Mouse (Mus musculus): ENCODE measurements around the gene Etv2. TPM values are rescaled to one million over a fixed set of nuclear protein-coding genes. Genes with fewer than 3 reads are reported as not detected.
A peak's percentile ranks its signal among the peaks of the same experiment; 100 is the strongest.

Etv2 gene
- polyA plus RNA-seq, 1 experiment from 2014 or later: 1.4 TPM

DNA sequence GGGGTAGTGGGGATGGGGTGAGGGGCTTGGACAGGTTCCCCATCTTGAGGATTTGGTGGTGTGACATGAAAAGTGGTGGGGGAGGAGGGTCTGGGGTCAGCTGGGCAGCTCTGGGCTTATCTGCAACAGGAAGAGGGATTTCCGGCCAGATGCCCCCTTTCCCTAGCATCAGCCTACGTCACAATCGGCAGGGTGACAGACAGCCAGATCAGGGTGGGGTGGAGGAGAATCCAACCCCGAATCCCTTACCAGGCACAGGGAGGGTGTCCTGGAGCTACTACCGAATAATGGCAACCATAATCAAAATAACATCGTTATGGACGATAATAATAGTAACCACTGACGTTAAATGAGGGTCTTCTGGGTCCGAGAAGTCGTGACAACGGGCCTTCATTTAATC is 743 bp upstream of the Etv2 start:
- Histone ChIP-seq H3K4me3 (no peak overlapping the region), H3K4me1 (replicated peaks) (peaks cover 35% of the 10 kb centered on the region), H3K36me3 (peaks cover 15% of the 10 kb centered on the region), H3K9ac (no peak overlapping the region), H3K27ac (ENCODE audit: poor library complexity, severe bottlenecking) (no peak overlapping the region), H3K27me3 (replicated peaks) (peaks cover 46% of the 10 kb centered on the region), H3K9me3 (replicated peaks) (no peaks in the 10 kb centered on the region), H3K4me2 (peak overlapping the region; percentile 41)
- no peak for ATAC-seq (ENCODE audit: insufficient number of reproducible peaks, low FRiP score)
- WGBS: 15% methylated on average over 11 of the region's 11 CpGs

DNA sequence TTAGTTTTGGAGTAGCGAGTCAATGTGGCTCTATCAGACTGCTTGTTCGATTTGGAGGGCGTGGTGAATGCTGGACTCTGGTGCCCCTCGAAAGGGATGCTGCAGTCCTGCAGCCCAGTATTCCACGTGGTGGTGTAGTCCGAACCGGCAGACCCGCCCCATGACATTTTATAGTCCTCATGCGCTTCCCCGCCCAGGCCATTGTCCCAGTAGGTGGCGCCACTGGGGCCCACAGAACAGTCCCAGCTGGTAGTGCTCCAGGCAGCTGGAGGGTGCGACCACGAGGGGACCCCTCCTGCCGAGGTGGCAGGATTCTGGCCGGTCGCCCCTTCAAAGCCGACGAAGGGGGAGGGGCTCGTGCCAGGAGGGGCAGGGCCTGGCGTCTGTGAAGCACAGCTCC is 1.0 kb downstream of the Etv2 start:
- no peaks in the 10 kb centered on the region for H3K36me3 ChIP-seq
- WGBS: under 1% methylated on average over 20 of the region's 20 CpGs
- no peak overlapping the region for H3K27ac ChIP-seq (ENCODE audit: poor library complexity, severe bottlenecking)
- ATAC-seq (ENCODE audit: insufficient number of reproducible peaks, low FRiP score): peak; percentile 58; the same call in 1 of the 2 replicates
- H3K4me3 ChIP-seq: peak overlapping the region; percentile 19
- peaks cover 52% of the 10 kb centered on the region for H3K27me3 ChIP-seq (replicated peaks)
- H3K9ac ChIP-seq: peak overlapping the region; percentile 1; the same call in 1 of the 2 replicates
- H3K4me1 ChIP-seq (replicated peaks): peaks cover 31% of the 10 kb centered on the region
- no peaks in the 10 kb centered on the region for H3K9me3 ChIP-seq (replicated peaks)
- peak overlapping the region; percentile 54 for H3K4me2 ChIP-seq

DNA sequence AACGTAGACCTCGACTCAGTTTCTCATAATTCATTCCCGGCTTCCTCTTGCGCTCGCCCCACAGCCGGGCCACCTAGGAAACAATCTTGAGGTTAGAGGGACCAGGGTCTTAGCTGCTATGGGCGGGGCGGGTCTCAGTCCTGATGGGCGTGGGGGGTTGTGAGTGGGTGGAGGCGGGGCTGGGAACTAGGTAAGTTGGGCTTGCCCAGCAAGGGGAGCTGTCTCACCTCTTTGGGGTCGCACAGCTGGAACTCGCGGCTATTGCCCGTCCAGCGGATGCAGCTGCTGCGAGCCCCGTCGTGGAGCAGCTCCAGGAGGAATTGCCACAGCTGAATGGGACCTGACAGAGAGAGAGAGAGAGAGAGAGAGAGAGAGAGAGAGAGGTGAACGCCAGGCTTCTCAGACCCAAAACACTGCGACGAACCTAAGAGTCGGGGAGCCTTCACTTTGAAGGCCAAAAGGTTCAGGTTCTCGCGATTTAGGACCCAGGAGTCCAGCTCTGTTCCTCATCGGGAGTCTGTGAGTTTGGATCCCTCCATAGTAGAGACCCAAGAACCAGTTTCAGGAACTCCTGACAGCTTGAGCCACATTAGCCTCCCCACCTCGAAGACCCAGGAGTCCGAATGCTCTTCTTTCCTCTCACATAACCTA is 1.8 kb downstream of the Etv2 start:
- Histone ChIP-seq H3K36me3 (no peaks in the 10 kb centered on the region), H3K4me1 (replicated peaks) (peaks cover 24% of the 10 kb centered on the region), H3K9me3 (replicated peaks) (no peaks in the 10 kb centered on the region), H3K4me2 (peak overlapping the region; percentile 54), H3K4me3 (peak overlapping the region; percentile 19), H3K27ac (ENCODE audit: poor library complexity, severe bottlenecking) (no peak overlapping the region), H3K27me3 (replicated peaks) (peaks cover 57% of the 10 kb centered on the region), H3K9ac (peak overlapping the region; percentile 1; the same call in 1 of the 2 replicates)
- ATAC-seq (ENCODE audit: insufficient number of reproducible peaks, low FRiP score): no peak
- WGBS: 14% methylated on average over 27 of the region's 27 CpGs

DNA sequence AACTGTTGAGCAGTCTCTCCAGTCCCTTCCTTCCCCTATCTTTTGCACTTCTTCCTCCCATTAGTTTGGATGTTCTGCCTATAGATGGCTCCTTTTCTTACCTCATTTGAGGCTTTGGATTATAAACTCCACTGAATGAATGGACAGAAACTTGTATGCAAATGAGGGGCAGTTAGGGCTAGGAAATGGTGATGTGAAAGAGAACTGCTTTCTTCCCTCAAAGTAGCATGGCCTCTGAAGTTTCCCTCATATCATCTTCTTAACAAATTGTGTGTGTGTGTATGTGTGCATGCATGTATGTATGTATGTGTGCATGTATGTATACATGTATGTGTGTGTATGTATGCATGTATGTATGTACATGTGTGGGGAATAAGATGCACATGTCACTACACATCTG is 6.6 kb downstream of the Etv2 start:
- Histone ChIP-seq H3K4me1 (replicated peaks) (peaks cover 16% of the 10 kb centered on the region), H3K27me3 (replicated peaks) (peaks cover 37% of the 10 kb centered on the region), H3K9me3 (replicated peaks) (no peaks in the 10 kb centered on the region), H3K36me3 (peaks cover 7% of the 10 kb centered on the region), H3K27ac (ENCODE audit: poor library complexity, severe bottlenecking) (no peak overlapping the region), H3K9ac (no peak overlapping the region), H3K4me2 (no peak overlapping the region), H3K4me3 (no peak overlapping the region)
- ATAC-seq (ENCODE audit: insufficient number of reproducible peaks, low FRiP score): no peak

DNA sequence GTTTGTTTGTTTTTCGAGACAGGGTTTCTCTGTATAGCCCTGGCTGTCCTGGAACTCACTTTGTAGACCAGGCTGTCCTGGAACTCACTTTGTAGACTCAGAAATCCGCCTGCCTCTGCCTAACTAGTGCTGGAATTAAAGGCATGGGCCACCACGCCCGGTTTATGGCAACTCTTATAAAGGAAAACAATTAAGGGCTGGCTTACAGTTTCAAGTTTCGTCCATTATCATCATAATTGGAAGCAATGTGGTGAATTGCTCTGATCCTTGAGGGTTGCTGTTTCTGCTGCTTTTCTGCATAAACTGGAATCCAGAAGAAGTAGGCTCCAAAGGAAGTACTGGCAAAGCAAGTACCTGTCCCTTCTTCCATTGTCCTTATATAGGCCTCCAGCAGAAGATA is 9.0 kb downstream of the Etv2 start:
- Histone ChIP-seq H3K4me3 (no peak overlapping the region; the same call in 1 of the 2 replicates), H3K9ac (no peak overlapping the region), H3K4me2 (peak overlapping the region; percentile 57; the same call in 1 of the 2 replicates), H3K27ac (ENCODE audit: poor library complexity, severe bottlenecking) (no peak overlapping the region), H3K27me3 (replicated peaks) (peaks cover 14% of the 10 kb centered on the region), H3K9me3 (replicated peaks) (no peaks in the 10 kb centered on the region), H3K36me3 (peaks cover 30% of the 10 kb centered on the region), H3K4me1 (replicated peaks) (peaks cover 22% of the 10 kb centered on the region)
- WGBS: 77% methylated on average over 5 of the region's 5 CpGs
- no peak for ATAC-seq (ENCODE audit: insufficient number of reproducible peaks, low FRiP score)

DNA sequence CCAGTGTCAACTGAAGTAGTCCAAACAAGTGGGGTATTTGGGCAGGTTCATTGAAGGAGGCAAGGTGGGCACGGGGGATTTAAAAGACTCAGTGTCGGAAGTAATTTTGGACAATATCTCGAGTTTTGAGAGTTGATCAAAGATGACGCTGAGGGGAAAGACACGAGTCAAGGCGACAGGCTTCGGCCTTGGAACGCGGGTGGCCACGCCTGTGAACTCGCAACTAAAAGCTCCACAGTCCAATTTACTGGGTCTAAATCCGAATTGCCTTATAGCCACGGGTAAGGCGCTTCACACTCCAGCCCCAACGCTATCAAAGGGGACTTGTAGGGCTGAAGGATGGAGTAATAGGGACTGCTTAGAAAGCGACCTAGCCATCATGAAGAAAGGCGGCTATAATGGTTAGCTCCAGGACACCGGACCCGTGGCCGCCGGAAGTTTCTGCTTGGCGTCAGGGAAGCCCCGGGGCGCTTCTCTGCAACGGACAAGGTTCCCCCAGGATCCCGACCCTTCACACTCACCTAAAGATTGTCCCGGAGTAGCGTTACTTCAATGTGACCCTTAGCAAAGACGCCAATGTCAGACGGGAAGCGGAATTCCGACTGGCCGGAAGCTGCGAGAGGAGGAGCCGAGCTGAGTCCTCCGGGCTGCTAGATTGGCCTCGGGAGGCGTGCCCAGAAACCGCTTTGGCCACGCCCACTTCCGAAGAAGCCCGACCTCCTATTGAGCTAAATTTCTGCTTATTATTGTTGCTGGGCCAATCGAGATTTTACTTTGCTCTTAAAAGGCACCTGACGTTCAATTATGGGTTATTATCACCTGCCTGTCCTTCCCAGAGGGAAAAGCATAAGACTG is 9.9 kb downstream of the Etv2 start, which contains the start of gene Cox6b1:
TSS of gene Cox6b1 (minus strand) at position 622 of the 855 bp plus-strand sequence.
- Histone ChIP-seq H3K9me3 (replicated peaks) (no peaks in the 10 kb centered on the region), H3K27me3 (replicated peaks) (0 out of 2 replicates have a peak, but pooled peaks cover 9% of the 10 kb centered on the region), H3K36me3 (peaks cover 37% of the 10 kb centered on the region), H3K4me1 (replicated peaks) (peaks cover 26% of the 10 kb centered on the region), H3K9ac (peak within 1 kb of the TSS; percentile 94), H3K4me2 (peak within 1 kb of the TSS; percentile 90), H3K4me3 (peak within 1 kb of the TSS; percentile 93), H3K27ac (ENCODE audit: poor library complexity, severe bottlenecking) (peak within 1 kb of the TSS; percentile 85)
- 1% methylated on average over 44 of the region's 44 CpGs for WGBS
- peak; percentile 91 for ATAC-seq (ENCODE audit: insufficient number of reproducible peaks, low FRiP score)

DNA sequence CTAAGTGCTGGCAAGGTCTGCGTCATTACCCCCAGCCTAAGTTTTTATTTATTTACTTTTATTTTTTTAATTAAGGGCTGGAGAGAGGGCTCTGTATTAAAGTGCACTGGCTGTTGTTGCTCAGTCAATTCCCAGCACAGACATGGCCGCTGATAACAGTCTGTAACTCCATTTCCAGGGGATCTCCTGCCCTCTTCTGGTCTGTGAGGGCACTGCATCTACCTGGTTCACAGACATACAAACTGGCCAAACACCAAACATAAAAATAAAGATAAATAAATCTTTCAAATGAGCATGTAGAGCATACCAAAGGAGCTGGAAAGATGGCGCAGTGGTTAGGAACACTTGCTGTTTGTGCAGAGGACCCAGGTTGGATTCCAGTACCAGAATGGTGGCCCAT is 16.4 kb downstream of the Etv2 start:
- no peaks in the 10 kb centered on the region for H3K27me3 ChIP-seq (replicated peaks)
- no peak overlapping the region for H3K4me2 ChIP-seq
- H3K36me3 ChIP-seq: peaks cover 77% of the 10 kb centered on the region
- 87% methylated on average over 3 of the region's 3 CpGs for WGBS
- H3K9ac ChIP-seq: no peak overlapping the region
- ATAC-seq (ENCODE audit: insufficient number of reproducible peaks, low FRiP score): no peak
- H3K4me3 ChIP-seq: no peak overlapping the region
- no peaks in the 10 kb centered on the region for H3K9me3 ChIP-seq (replicated peaks)
- no peak overlapping the region for H3K27ac ChIP-seq (ENCODE audit: poor library complexity, severe bottlenecking)
- H3K4me1 ChIP-seq (replicated peaks): peaks cover 16% of the 10 kb centered on the region

DNA sequence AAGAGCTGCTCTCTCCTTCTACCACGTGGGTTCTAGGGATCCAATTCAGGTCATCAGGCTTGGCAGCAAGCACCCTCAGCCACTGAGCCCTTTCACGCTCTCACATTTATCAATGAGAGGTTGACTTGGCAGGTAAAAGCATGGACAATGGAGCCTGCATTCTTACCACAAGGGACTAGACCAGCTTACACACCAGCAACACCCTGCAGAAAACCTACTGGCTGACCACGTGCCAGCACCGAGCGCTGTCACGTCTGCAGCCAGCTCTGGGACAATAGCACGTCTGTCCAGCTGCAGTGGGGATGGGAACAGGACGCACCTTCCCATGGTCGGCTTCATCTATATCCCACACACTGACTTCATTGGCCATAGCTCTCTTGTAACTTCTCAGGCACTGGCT is 17.0 kb downstream of the Etv2 start:
- H3K9ac ChIP-seq: no peak overlapping the region
- peaks cover 72% of the 10 kb centered on the region for H3K36me3 ChIP-seq
- H3K4me1 ChIP-seq (replicated peaks): peaks cover 15% of the 10 kb centered on the region
- no peak overlapping the region for H3K4me3 ChIP-seq
- H3K4me2 ChIP-seq: no peak overlapping the region
- H3K9me3 ChIP-seq (replicated peaks): no peaks in the 10 kb centered on the region
- WGBS: 93% methylated on average over 9 of the region's 9 CpGs
- H3K27ac ChIP-seq (ENCODE audit: poor library complexity, severe bottlenecking): no peak overlapping the region
- no peak for ATAC-seq (ENCODE audit: insufficient number of reproducible peaks, low FRiP score)
- no peaks in the 10 kb centered on the region for H3K27me3 ChIP-seq (replicated peaks)

DNA sequence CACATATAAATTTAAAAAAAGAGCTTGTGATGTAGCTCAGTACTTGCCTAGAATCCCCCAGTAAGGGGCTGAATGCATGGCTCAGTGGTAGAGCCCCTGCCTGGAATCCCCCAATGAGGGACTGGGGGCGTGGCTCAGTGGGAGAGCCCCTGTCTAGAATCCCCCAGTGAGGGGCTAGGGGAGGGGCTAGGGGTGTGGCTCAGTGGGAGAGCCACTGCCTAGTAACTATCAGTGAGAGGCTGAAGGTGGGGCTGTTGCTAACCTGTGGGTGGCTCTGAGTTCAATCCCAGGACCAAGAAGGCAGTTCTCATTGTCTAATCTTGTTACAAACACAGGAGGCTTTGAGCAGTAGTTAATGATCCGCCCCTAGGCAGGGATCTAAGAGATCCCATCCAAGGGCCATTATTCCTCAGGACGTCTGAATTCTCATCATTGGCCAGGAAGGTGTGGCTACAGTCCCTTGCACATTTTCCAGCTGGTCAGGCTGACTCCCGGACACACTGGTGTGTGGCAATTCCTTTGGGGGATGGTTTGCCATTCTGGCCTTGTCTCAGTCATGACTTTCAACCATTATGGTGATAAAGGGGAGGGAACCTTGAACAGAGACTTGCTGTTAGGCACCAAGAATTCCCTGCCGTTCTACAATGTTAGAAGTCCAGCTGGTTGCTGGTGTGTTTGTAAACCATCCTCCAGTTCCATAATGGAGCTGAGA is 20.4 kb downstream of the Etv2 start:
- Histone ChIP-seq H3K4me2 (no peak overlapping the region), H3K4me3 (no peak overlapping the region), H3K9me3 (replicated peaks) (no peaks in the 10 kb centered on the region), H3K4me1 (replicated peaks) (peaks cover 4% of the 10 kb centered on the region), H3K27me3 (replicated peaks) (no peaks in the 10 kb centered on the region), H3K9ac (no peak overlapping the region), H3K36me3 (peaks cover 43% of the 10 kb centered on the region), H3K27ac (ENCODE audit: poor library complexity, severe bottlenecking) (no peak overlapping the region)
- ATAC-seq (ENCODE audit: insufficient number of reproducible peaks, low FRiP score): peak; percentile 53; the same call in 1 of the 2 replicates
- 58% methylated on average over 5 of the region's 5 CpGs for WGBS

DNA sequence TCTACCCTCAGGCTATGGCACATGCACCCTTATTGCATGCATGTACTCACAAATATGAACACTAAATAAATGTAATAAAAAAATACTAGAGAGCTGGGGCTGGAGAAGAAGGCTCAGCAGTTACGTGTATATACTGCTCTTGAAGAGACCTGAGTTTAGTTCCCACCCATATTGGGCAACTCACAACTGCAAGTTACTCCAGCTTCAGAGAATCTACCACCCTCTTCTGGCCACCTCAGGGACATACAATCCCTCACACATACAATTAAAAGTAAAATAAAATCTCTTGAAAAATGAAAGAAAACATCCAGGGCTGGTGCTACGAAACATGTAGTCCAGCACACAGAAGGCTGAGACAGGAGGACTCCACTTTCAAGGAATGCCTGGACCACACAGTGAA is 21.2 kb downstream of the Etv2 start:
- WGBS: 69% methylated on average over 2 of the region's 2 CpGs
- ATAC-seq (ENCODE audit: insufficient number of reproducible peaks, low FRiP score): no peak
- H3K4me1 ChIP-seq (replicated peaks): peaks cover 9% of the 10 kb centered on the region
- H3K4me2 ChIP-seq: no peak overlapping the region
- no peak overlapping the region for H3K4me3 ChIP-seq
- no peaks in the 10 kb centered on the region for H3K27me3 ChIP-seq (replicated peaks)
- H3K9me3 ChIP-seq (replicated peaks): no peaks in the 10 kb centered on the region
- H3K36me3 ChIP-seq: peaks cover 37% of the 10 kb centered on the region
- H3K27ac ChIP-seq (ENCODE audit: poor library complexity, severe bottlenecking): no peak overlapping the region
- H3K9ac ChIP-seq: no peak overlapping the region
